Comparison of ENCODE assay signal across 8 mouse cellular contexts in genomic region chr11:83473235-83474016, GRCm38 (mm10). TPM values are rescaled to one million over a fixed set of nuclear protein-coding genes. Genes with fewer than 3 reads are reported as not detected.
DNase-seq lines count a peak whose midpoint lies in the region; ATAC-seq and TF ChIP-seq lines count a peak whose summit lies in the region.

No protein-coding gene starts in this region.

- peaks cover 7% of the 10 kb centered on the region for H3K4me1 ChIP-seq in thymus, adult 2 months (replicated peaks; ENCODE audit: control insufficient read depth, insufficient read depth, low read length)
- peaks cover 27% of the 10 kb centered on the region for H3K4me1 ChIP-seq in heart, embryonic 16.5 days (ENCODE audit: control insufficient read depth, insufficient read depth, low read length)
- H3K4me1 ChIP-seq in limb, embryonic 13.5 days = peaks cover 19% of the 10 kb centered on the region
- peaks cover 25% of the 10 kb centered on the region for H3K4me1 ChIP-seq in neural tube, embryonic 15.5 days

- WGBS in thymus, adult 2 months = under 1% methylated on average over 50 of the region's 52 CpGs
- under 1% methylated on average over 45 of the region's 52 CpGs for WGBS in heart, embryonic 16.5 days
- under 1% methylated on average over 36 of the region's 52 CpGs for WGBS in limb, embryonic 13.5 days
- WGBS in neural tube, embryonic 15.5 days = under 1% methylated on average over 43 of the region's 52 CpGs

- peak overlapping the region; percentile 93 for H3K9ac ChIP-seq in heart, embryonic 16.5 days (ENCODE audit: low read length)
- peak overlapping the region; percentile 92 for H3K9ac ChIP-seq in limb, embryonic 13.5 days
- H3K9ac ChIP-seq in neural tube, embryonic 15.5 days (replicated peaks) = peak overlapping the region; percentile 88

- DNase-seq in adrenal gland, postnatal 36 days = peak; percentile 20 to 46
- no peak for DNase-seq in adrenal gland, postnatal 4 days (ENCODE audit: low spot score in 2 of 2)
- DNase-seq in thymus, adult 2 months = peak; percentile 30
- no peak for DNase-seq in thymus, postnatal 4 days
- DNase-seq in gastrocnemius, postnatal 36 days = no peak

- peak overlapping the region; percentile 58; the same call in 1 of the 2 replicates for H3K27ac ChIP-seq in thymus, adult 2 months (ENCODE audit: control insufficient read depth, insufficient read depth, low read length)
- H3K27ac ChIP-seq in heart, embryonic 16.5 days (ENCODE audit: low read length) = peak overlapping the region; percentile 92
- peak overlapping the region; percentile 98 for H3K27ac ChIP-seq in limb, embryonic 13.5 days
- peak overlapping the region; percentile 99 for H3K27ac ChIP-seq in neural tube, embryonic 15.5 days (replicated peaks)

- H3K9me3 ChIP-seq in heart, embryonic 16.5 days (replicated peaks; ENCODE audit: control insufficient read depth, low read length) = peaks cover 4% of the 10 kb centered on the region
- no peaks in the 10 kb centered on the region for H3K9me3 ChIP-seq in limb, embryonic 13.5 days
- no peaks in the 10 kb centered on the region for H3K9me3 ChIP-seq in neural tube, embryonic 15.5 days (replicated peaks)

- TF ChIP-seq CTCF in thymus, adult 2 months (IDR thresholded peaks at IDR 0.05; ENCODE audit: borderline replicate concordance, control insufficient read depth, extremely low read depth, insufficient read depth, low read length, poor library complexity) = no peak

- no peak for TF ChIP-seq POLR2A in thymus, adult 2 months (IDR thresholded peaks at IDR 0.05; ENCODE audit: control insufficient read depth, extremely low read depth, insufficient read depth, low read length, poor library complexity)

- intact Hi-C loops in gastrocnemius, postnatal 36 days (cut with DNase I) = loop anchor here (2.0 kb wide), 1 partner anchor 33 kb away; no protein-coding TSS in a partner anchor

- H3K36me3 ChIP-seq in thymus, adult 2 months (ENCODE audit: control insufficient read depth, insufficient read depth, low read length) = no peaks in the 10 kb centered on the region
- no peaks in the 10 kb centered on the region for H3K36me3 ChIP-seq in heart, embryonic 16.5 days (ENCODE audit: control insufficient read depth, insufficient read depth)
- H3K36me3 ChIP-seq in limb, embryonic 13.5 days = peaks cover 14% of the 10 kb centered on the region
- H3K36me3 ChIP-seq in neural tube, embryonic 15.5 days = peaks cover 6% of the 10 kb centered on the region; the same call in 1 of the 2 replicates

- peak overlapping the region; percentile 93 for H3K4me3 ChIP-seq in thymus, adult 2 months (ENCODE audit: control insufficient read depth, insufficient read depth, low read length)
- peak overlapping the region; percentile 81 for H3K4me3 ChIP-seq in heart, embryonic 16.5 days (ENCODE audit: low read length)
- peak overlapping the region; percentile 85 for H3K4me3 ChIP-seq in limb, embryonic 13.5 days
- peak overlapping the region; percentile 95 for H3K4me3 ChIP-seq in neural tube, embryonic 15.5 days (replicated peaks)

- ATAC-seq in heart, embryonic 16.5 days (replicated peaks; ENCODE audit: extremely low read depth, insufficient read depth, low FRiP score) = peak; percentile 78
- peak; percentile 85 for ATAC-seq in limb, embryonic 13.5 days (ENCODE audit: low FRiP score, low read depth)
- ATAC-seq in neural tube, embryonic 15.5 days (ENCODE audit: low FRiP score) = peak; percentile 86

- no peaks in the 10 kb centered on the region for H3K27me3 ChIP-seq in thymus, adult 2 months (ENCODE audit: control insufficient read depth, insufficient read depth, low read length)
- no peaks in the 10 kb centered on the region for H3K27me3 ChIP-seq in heart, embryonic 16.5 days (ENCODE audit: control insufficient read depth, insufficient read depth, low read length)
- no peaks in the 10 kb centered on the region for H3K27me3 ChIP-seq in limb, embryonic 13.5 days
- 0 out of 2 replicates have a peak, but pooled peaks cover 2% of the 10 kb centered on the region for H3K27me3 ChIP-seq in neural tube, embryonic 15.5 days (replicated peaks)

- H3K4me2 ChIP-seq in heart, embryonic 16.5 days (ENCODE audit: low read depth, low read length) = peak overlapping the region; percentile 79
- H3K4me2 ChIP-seq in limb, embryonic 13.5 days (replicated peaks) = peak overlapping the region; percentile 82
- H3K4me2 ChIP-seq in neural tube, embryonic 15.5 days = peak overlapping the region; percentile 81

RNA-seq across cellular contexts. Expression of gene Taf15, which starts 0.5 kb away (rescaled TPM):
- 10 to 100 TPM; 62.2 to 78.5 TPM for total RNA-seq in adrenal gland, postnatal 36 days (2021)
- total RNA-seq in adrenal gland, postnatal 4 days (2021) = 10 to 100 TPM; 75.9 to 78.3 TPM
- 17.1 and 20.0 TPM in 2 replicates for polyA plus RNA-seq in thymus, adult 2 months (2012; rRNA removed)
- 8.3 and 9.5 TPM in 2 replicates for polyA plus RNA-seq in heart, embryonic 16.5 days (2015; fragmentation: Nextera tagmentation; extraction: Ambion mirVana)
- polyA plus RNA-seq in limb, embryonic 13.5 days (2015; fragmentation: Nextera tagmentation; extraction: Ambion mirVana) = 16.9 and 19.3 TPM in 2 replicates
- polyA plus RNA-seq in neural tube, embryonic 15.5 days (2015; fragmentation: Nextera tagmentation; extraction: Ambion mirVana) = 12.7 and 14.1 TPM in 2 replicates
- total RNA-seq in gastrocnemius, postnatal 36 days (2021) = 10 to 100 TPM; 19.5 to 21.7 TPM

RNA-seq across cellular contexts. Expression of gene Mmp28, which starts 10.6 kb away (rescaled TPM):
- total RNA-seq in adrenal gland, postnatal 36 days (2021) = 10 to 100 TPM; 11.0 to 12.7 TPM
- total RNA-seq in adrenal gland, postnatal 4 days (2021) = 10 to 100 TPM; 17.5 to 18.8 TPM
- 6.0 and 8.2 TPM in 2 replicates for polyA plus RNA-seq in thymus, adult 2 months (2012; rRNA removed)
- 3.5 TPM in 2 replicates for polyA plus RNA-seq in heart, embryonic 16.5 days (2015; fragmentation: Nextera tagmentation; extraction: Ambion mirVana)
- polyA plus RNA-seq in limb, embryonic 13.5 days (2015; fragmentation: Nextera tagmentation; extraction: Ambion mirVana) = 3.0 and 4.5 TPM in 2 replicates
- 3.9 and 4.6 TPM in 2 replicates for polyA plus RNA-seq in neural tube, embryonic 15.5 days (2015; fragmentation: Nextera tagmentation; extraction: Ambion mirVana)
- total RNA-seq in gastrocnemius, postnatal 36 days (2021) = 1 to 10 TPM; 1.6 to 2.0 TPM

RNA-seq across cellular contexts. Expression of gene 1700020L24Rik, which starts 35.9 kb away (rescaled TPM):
- under 1 TPM; 0.30 to 0.43 TPM for total RNA-seq in adrenal gland, postnatal 36 days (2021)
- total RNA-seq in adrenal gland, postnatal 4 days (2021) = under 1 TPM; 0.48 to 0.56 TPM
- polyA plus RNA-seq in thymus, adult 2 months (2012; rRNA removed) = 1.9 and 2.0 TPM in 2 replicates
- 1.4 and 1.5 TPM in 2 replicates for polyA plus RNA-seq in heart, embryonic 16.5 days (2015; fragmentation: Nextera tagmentation; extraction: Ambion mirVana)
- 0.56 TPM in 1 of 2 replicates, not detected in the other for polyA plus RNA-seq in limb, embryonic 13.5 days (2015; fragmentation: Nextera tagmentation; extraction: Ambion mirVana)
- 0.37 and 0.54 TPM in 2 replicates for polyA plus RNA-seq in neural tube, embryonic 15.5 days (2015; fragmentation: Nextera tagmentation; extraction: Ambion mirVana)
- total RNA-seq in gastrocnemius, postnatal 36 days (2021) = not detected

RNA-seq across cellular contexts. Expression of gene Gas2l2, which starts 44.2 kb away (rescaled TPM):
- not detected for total RNA-seq in adrenal gland, postnatal 36 days (2021)
- total RNA-seq in adrenal gland, postnatal 4 days (2021) = under 1 TPM in 1 of 2 experiments, not detected in 1; 0.11 TPM
- polyA plus RNA-seq in thymus, adult 2 months (2012; rRNA removed) = 0.10 and 0.12 TPM in 2 replicates
- 0.11 and 0.12 TPM in 2 replicates for polyA plus RNA-seq in heart, embryonic 16.5 days (2015; fragmentation: Nextera tagmentation; extraction: Ambion mirVana)
- not detected in 2 replicates for polyA plus RNA-seq in limb, embryonic 13.5 days (2015; fragmentation: Nextera tagmentation; extraction: Ambion mirVana)
- polyA plus RNA-seq in neural tube, embryonic 15.5 days (2015; fragmentation: Nextera tagmentation; extraction: Ambion mirVana) = 0.37 and 0.41 TPM in 2 replicates
- total RNA-seq in gastrocnemius, postnatal 36 days (2021) = not detected

RNA-seq across cellular contexts. Expression of gene Heatr9, which starts 48.5 kb away (rescaled TPM):
- total RNA-seq in adrenal gland, postnatal 36 days (2021) = not detected
- not detected for total RNA-seq in adrenal gland, postnatal 4 days (2021)
- 0.20 TPM in 1 of 2 replicates, not detected in the other for polyA plus RNA-seq in thymus, adult 2 months (2012; rRNA removed)
- polyA plus RNA-seq in heart, embryonic 16.5 days (2015; fragmentation: Nextera tagmentation; extraction: Ambion mirVana) = 0.07 TPM in 1 of 2 replicates, not detected in the other
- not detected in 2 replicates for polyA plus RNA-seq in limb, embryonic 13.5 days (2015; fragmentation: Nextera tagmentation; extraction: Ambion mirVana)
- not detected in 2 replicates for polyA plus RNA-seq in neural tube, embryonic 15.5 days (2015; fragmentation: Nextera tagmentation; extraction: Ambion mirVana)
- not detected for total RNA-seq in gastrocnemius, postnatal 36 days (2021)

Comparison
In these comparisons a context has a peak if more than half of its experiments do, and no peak if none do; other contexts are left out.
1. DNase-seq: peak in adrenal gland, postnatal 36 days (2 of 2) and thymus, adult 2 months (single experiment); none in adrenal gland, postnatal 4 days (0 of 2), thymus, postnatal 4 days (single experiment) and gastrocnemius, postnatal 36 days (0 of 2).
2. Peak in every context shown above with its lines, with median percentiles within 50 percentile points of each other: H3K27ac ChIP-seq, H3K4me3 ChIP-seq, ATAC-seq, H3K4me2 ChIP-seq and H3K9ac ChIP-seq.